Mouse (Mus musculus) adipocyte (in vitro differentiated cells): ENCODE results near the gene Camta1.

Source experiments
- DNase-seq: peaks from one replicate; pipeline ENCODE4 v3.0.0-alpha.2; 2016; ENCODE audit warnings: low spot score

Camta1 gene

DNA sequence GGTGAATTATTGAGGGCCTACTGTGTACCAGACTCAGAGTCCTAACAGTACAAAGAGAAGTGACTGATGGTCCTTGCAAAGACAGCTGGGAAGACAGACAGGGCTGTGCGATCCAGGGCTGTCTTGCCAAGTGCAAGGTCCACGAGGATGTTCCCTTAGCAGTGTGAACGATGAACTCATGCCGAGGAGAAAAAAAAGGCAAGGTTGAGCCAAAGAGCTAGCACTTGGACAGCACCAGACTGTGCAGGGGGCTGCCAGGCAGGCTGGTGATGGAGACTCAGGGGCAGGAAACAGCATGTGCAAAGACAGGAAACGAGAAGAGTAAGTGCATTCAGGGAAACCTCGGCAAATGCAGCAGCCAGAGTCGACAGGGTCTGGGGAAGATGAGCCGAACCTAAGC is 266.6 kb downstream of the Camta1 start:
- no peak for DNase-seq

DNA sequence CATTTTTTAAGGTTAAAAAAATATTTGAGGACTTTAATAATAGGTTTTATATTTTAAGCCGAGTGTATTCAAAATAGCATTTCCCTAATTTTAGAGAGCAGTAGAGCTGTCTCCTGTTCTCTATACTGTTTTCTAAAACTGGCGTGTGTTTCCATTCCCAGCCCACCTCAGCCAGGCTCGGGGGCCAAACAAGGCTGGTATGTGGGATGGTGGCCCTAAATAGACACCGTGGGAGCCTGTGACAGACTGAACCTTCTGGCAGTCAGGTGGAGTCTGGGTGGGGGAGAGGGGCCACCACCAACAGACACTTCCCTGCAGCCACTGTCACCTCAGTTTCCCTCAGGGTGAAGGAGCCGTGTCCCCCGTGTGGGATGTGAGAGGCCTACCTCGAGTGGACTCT is 268.6 kb downstream of the Camta1 start:
- DNase-seq: no peak

DNA sequence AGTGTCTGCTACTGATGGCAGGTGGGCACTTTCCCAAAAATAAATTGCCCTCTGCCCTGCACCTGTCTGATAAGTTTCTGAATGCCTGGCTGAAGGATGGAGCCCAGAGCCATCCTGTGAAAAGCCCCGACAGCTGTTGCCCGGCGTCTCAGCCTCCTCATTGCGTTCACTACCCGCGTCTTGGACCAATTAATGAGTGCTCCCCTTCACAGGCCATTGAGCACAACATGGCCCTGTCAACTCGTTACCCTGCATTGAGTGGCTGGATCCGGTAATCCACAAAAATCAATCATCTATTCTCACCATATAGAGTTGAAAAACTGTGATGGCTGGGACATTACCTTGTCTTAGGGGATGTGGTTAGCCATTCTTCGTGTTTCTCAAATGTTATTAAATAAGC is 275.6 kb downstream of the Camta1 start:
- no peak for DNase-seq

DNA sequence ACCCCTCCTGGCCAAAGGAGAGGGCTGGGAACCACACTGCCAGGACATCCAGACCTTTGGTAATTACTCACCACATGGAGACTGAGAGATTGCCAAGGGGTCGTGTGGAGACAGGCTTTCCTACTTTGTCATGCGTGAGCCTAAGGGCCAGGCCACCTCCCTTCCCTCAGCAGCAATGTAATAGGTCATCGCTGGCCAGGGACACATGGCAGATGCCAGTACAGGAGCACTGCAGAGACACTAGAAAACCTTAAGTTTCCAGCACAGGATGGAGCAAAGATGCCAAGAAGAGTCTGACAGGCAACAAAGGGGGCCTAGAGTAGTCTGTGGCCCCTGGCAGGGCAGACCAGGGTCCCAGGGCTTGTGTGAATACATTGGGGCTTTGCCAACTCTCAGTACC is 283.7 kb downstream of the Camta1 start:
- DNase-seq: no peak

DNA sequence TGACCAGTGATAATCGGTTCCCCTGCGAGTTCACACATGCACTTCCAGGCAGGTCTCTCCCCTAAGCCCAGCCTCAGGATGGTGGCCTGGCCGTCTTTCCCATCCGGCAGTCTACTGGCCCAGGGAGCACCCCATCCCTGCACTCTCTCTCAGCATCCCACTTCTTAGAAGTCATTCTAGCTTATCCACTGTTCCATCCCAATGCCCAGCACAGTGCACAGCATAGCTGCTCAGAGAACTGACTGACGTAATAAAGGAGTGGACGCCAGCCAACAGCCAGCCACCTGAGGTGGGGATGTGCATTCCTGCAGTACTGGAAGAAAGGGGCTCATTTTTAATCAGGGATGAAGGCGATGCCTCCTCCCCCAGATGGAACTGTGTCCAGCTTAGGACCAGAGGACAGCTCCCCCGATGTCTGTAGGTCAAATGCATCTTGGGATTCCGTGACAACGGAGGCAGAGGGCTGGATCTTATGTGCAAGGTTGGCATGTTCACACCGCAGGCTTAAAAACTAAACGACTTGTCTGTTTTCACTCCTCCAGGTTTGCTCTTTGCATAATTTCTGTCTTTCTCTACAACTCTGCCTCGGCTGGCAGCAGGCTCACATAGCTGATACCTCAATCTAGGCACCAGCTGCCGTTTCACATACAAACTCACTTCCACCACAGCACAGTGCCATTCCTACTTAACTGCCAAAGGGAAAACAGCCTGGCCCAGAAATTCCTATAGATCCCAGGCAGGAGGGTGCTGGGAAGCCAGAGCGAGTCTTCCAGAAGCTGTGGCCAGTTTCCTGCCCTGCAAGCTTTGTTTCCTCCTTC is 285.2 kb downstream of the Camta1 start:
- no peak for DNase-seq

GRCm38 (mm10) chr4:151572716-151573115 is 289.0 kb downstream of the Camta1 start:
- DNase-seq: no peak

DNA sequence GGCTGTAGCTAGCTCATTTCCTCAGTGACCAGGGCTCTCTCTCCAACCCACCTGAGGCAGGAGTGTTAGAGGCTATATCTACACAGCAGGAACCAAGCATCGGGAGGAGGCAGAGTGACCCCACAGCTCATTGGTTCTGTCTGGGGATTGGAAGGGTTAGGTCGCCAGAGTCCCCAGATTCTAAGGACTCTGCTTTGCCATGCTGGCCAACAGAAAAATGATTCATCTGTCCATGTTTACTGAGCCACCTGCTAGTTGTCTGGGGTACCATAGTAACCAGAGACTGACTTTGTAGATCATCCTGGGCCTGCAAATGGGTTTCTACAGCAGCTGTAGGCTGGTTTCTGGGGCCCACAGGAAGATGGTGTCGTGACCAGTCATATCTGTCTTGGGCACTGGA is 292.1 kb downstream of the Camta1 start:
- DNase-seq: no peak

DNA sequence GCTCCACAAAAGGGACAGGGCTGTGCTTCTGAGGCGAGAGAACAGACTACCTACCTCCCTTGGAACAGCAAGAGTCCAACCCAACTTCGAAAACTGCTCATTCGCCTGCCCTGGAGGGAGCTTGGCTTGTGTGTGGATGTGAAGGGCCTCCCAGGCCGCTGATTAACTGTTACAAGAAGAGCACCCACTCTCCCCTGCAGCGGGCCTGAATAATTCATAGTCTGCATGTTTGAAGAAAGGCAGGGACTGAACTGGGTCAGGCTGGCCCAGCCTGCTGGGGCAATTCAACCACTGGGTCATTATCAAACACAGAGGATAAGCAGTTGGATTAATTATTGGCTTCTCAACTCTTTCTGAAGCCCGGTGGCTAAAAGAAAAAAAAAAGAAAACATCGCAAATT is 292.8 kb downstream of the Camta1 start:
- no peak for DNase-seq

DNA sequence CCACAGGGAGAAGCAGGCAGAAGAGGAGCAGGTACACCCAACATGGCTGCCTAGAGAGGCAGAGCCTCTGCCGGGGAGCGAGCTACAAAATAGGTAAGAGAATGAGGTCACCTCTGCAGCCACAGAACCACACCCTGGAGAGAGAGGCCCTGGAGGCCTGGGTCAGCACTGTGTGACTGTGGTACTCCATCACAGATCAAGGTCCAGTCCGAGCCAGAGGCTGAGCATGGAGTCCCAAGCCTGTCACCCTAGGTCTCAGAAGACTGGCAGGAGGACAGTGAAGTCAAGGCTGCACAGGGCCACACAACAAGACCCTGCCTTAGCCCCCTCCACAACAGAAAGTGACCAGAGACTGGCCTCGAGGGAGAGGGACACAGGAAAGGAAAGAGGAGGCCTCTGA is 294.6 kb downstream of the Camta1 start:
- no peak for DNase-seq

- no peak for DNase-seq
Observed at GRCm38 (mm10) chr4:151555505-151555904, 306.2 kb downstream of the Camta1 start.

DNA sequence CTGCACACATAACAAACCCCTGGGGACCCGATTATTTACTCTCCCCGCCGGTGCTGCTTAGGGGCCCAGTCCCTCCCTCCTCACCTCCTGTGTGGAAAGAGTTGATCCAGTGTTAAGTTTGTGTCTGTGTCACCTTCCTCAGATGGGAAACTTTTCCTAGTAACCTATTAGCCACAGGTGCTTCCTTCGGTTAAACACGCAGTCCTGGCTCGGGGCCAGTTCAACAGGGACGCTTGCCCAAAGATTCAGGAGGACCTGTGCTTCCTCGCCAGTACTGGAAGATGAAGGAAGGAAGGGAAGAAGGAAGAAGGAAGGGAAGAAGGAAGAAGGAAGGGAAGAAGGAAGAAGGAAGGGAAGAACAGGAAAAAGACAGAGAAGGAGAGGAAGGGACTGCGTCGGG is 312.2 kb downstream of the Camta1 start:
- no peak for DNase-seq

DNA sequence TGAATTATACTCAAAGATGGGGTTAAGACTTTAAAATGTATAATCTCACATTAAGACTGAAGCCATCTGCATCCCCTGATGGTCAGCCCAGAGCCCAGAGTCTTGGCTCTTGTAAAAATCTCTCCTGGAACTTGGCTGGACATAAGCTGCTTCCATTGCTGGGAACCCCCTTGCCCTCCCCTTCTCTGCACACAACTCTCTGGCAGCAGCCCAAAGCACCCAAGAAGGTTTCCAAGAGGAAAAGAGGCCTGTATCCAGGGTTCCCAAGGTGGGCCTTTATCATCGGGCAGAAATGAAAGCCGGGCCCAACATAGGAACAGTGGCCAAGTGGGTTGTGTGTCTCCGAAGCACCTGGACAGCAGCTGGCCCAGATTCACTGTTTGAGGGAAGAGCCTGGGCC is 316.2 kb downstream of the Camta1 start:
- DNase-seq: no peak

DNA sequence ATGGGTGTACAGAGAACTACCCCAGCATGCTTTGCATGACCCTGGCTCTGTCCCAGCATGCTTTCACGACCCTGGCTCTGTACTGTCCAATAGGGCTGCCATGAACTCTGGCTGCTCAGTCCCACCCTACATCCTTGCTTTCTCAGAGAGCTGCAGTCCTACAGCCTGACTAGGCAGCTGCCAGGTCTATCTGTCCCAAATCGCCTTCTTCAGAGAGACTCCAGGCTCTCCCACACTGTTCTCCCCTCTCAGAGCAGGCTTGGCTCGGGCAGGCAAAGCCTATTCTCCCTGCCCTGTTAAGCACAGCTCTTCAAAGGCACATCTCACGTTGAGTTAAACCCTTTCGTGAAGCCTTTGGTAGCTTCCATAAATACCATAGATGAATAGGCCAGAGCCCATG is 317.5 kb downstream of the Camta1 start:
- DNase-seq: no peak

DNA sequence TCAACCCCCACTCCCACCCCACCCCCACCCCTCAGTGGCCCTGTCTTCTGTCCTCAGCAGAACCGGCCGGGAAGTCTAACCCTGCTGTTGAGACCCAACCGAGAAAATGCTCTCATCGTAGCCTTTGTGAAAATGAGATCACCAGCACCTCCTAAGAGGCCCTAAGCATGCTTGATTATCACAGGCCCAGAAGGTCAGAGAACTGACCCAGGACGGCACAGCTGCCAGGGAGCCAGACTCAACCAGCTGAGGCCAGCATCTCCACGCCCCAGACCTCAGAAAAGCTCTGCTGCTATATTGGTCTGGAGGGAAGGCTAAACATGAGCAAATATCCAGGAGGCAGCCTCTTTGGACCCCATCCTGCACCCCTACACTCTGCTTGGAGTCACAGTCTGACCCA is 321.1 kb downstream of the Camta1 start:
- no peak for DNase-seq

DNA sequence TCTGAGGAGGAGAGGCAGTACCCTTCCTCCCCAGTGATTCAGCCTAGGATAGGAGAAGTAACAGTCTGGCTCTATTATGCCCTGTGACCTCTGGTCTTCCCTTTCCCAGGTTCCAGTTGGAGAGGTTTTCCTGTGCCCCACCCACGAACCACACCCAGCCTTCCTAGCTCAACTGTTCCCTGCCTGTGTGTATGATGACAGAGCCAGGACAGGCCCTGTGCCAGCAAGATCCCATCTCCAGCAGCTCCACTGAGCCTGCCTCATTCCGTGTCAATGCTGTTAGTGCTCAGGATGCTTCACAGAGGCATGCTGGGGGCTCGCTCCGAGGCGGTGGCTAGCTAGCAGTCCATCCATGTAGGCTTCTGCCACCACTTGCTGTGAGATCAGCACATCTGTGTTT is 321.8 kb downstream of the Camta1 start:
- DNase-seq: no peak

- no peak for DNase-seq
Observed at GRCm38 (mm10) chr4:151539167-151539525, 322.5 kb downstream of the Camta1 start.

GRCm38 (mm10) chr4:151538446-151539166 is 323.1 kb downstream of the Camta1 start:
- no peak for DNase-seq

GRCm38 (mm10) chr4:151535916-151536450 is 325.7 kb downstream of the Camta1 start:
- no peak for DNase-seq

DNA sequence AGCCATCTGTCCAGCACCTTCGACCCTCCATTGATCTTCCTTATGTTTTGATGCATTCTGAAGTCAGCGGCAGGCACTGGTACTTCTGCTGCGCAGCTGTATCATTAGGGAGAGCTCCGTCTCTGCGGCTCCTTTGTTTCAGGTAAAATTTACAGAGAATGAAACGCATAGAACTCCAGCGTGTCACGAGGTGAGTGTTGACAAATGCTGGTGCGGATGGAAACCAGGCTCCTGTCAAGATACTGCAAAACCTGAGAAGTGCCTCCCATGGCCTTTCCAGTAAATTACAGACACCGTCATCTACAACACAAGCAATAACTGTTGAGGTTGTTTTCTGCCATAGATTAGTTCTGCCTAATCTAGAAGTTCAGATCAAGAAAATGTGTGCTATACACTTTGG is 328.2 kb downstream of the Camta1 start:
- no peak for DNase-seq

DNA sequence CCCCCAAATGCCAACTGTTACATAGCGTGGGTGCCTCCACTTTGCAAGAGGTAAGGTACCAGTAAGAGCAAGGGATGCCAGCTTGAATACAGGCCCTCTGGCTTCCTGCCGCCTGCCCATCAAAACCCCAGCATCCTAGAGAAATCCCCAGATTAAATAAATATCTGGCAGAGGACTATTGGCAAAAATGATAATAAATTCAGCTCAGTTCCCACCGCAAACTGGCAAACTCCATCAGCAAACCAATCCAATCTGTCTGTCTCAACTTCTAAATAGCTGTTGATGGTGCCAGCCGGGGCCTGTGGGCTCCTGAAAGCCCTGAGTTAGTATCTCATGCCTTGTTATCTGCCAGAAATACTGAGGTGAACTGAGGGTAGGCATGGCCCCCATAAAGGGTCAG is 333.2 kb downstream of the Camta1 start:
- DNase-seq: no peak

DNA sequence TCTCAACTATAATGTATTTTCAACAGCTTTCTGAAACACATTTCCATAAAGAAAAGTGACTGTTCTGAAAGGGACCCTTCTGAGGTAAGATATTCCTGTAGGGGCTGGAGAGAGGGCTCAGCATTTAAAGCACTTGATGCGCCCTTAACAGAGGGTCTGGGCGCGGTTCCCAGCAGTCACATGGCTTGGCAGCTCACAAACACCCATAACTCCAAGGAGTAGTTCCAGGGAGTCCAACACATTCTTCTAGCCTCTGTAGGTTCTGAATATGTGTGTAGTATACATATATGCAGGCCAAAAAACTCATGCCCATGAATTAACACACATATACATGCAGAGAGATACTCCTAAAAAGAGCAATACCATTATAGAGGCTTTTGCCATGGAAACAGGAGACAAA is 333.9 kb downstream of the Camta1 start:
- DNase-seq: no peak

DNA sequence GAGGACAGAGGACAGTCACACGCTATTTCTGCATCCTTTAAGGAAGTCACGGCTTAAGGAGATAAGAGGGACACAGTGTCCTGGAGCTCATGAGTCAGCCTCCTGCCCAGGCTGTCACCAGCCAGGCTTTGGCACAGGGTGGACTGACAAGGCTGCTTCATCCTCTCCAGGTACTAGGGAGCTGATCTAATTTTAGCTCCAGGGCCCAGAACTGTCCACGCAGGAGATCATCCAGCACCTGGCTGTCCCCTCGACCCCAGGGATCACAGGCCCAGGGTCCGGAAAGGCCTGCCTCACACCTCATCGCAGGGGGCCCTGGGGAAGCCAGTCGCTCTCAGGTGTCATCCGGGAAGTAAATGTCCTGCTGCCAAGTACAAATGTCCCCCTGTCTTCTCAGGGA is 341.6 kb downstream of the Camta1 start:
- DNase-seq: no peak

DNA sequence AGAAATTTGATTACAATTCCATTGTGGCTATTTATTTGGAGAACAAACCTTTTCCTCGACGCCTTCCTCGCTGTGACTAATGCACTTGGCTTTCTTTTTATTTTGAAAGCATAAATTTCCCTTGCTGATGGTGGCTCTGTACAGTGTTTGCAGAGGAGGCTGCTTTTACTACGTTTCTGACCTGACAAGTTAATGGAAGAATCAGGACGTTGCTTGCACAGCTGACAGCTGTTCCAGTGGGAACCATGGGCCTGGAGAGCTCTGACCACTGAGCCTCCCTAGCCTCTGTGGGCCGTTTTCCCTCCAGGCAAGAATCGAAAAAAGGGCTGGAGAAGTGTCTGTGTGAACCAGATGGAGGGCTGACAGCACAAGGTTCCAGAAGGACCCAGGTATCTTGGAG is 342.7 kb downstream of the Camta1 start:
- no peak for DNase-seq
